Mouse (Mus musculus) lung, postnatal 0 days (tissue): ENCODE measurements around the gene Zfp382. TPM values are rescaled to one million over a fixed set of nuclear protein-coding genes. Genes with fewer than 3 reads are reported as not detected.
A peak's percentile ranks its signal among the peaks of the same experiment; 100 is the strongest.

Experiments used
- ATAC-seq: fragments of 200-750 bp; cut with Nextera tagmentation; 2 replicates; pipeline ENCODE4 v1.8.0; 2017; ENCODE audit warnings: moderate library complexity
- DNase-seq: peaks from one replicate; pipeline ENCODE4 v3.0.0-alpha.2; 2016; ENCODE audit warnings: low spot score
- H3K27ac ChIP-seq: fragments of 300-500 bp; sonication (generic); 2 replicates; pipeline ENCODE4 v1.5.1; 2014; ENCODE audit warnings: antibody characterized with exemption, mild to moderate bottlenecking, low read length, mixed read lengths
- H3K27me3 ChIP-seq: fragments of 300-500 bp; sonication (generic); replicated peaks from 2 replicates; pipeline ENCODE4 v1.6.1; 2014; ENCODE audit warnings: low read length, mixed read lengths; ENCODE audit not compliant: insufficient read depth
- H3K36me3 ChIP-seq: fragments of 300-500 bp; sonication (generic); 2 replicates; pipeline ENCODE4 v1.6.1; 2014; ENCODE audit warnings: low read length, mixed read lengths; ENCODE audit not compliant: insufficient read depth
- H3K4me1 ChIP-seq: fragments of 300-500 bp; sonication (generic); 2 replicates; pipeline ENCODE4 v1.6.1; 2014; ENCODE audit warnings: antibody characterized with exemption, low read depth, low read length, mixed read lengths; ENCODE audit not compliant: insufficient read depth
- H3K4me2 ChIP-seq: fragments of 300-500 bp; sonication (generic); replicated peaks from 2 replicates; pipeline ENCODE4 v1.6.1; 2014; ENCODE audit warnings: low read depth, mild to moderate bottlenecking, low read length, moderate library complexity, mixed read lengths
- H3K4me3 ChIP-seq: fragments of 300-500 bp; sonication (generic); 2 replicates; pipeline ENCODE4 v1.5.1; 2014; ENCODE audit warnings: low read depth, low read length
- H3K9ac ChIP-seq: fragments of 300-500 bp; sonication (generic); replicated peaks from 2 replicates; pipeline ENCODE4 v1.6.1; 2014; ENCODE audit warnings: low read depth, mild to moderate bottlenecking
- H3K9me3 ChIP-seq: fragments of 300-500 bp; sonication (generic); 2 replicates; pipeline ENCODE4 v1.6.1; 2016; ENCODE audit warnings: low read length, mixed read lengths
- CTCF ChIP-seq: IDR thresholded peaks from 2 replicates; pipeline ENCODE4 v1.5.1; 2016; ENCODE audit warnings: antibody characterized with exemption, mild to moderate bottlenecking
- EP300 ChIP-seq: IDR thresholded peaks from 2 replicates; pipeline ENCODE4 v1.6.1; 2016; ENCODE audit warnings: antibody characterized with exemption, mild to moderate bottlenecking, control low read depth
- WGBS: fragments of 180-500 bp; shearing (Covaris S2); extraction: QIAGEN DNeasy Blood & Tissue Kit; methylation state at CpG from one replicate; pipeline ENCODE4 v1.1.7; 2014; 5-methylcytosine and 5-hydroxymethylcytosine counted together
- polyA plus RNA-seq: library from polyadenylated mRNA; unstranded; fragments of >200 nt; fragmentation: Nextera tagmentation; extraction: Ambion mirVana; gene quantifications from 2 replicates; pipeline ENCODE4 v1.2.1, GENCODE M21; 2015

The Zfp382 gene
- polyA plus RNA-seq, 1 experiment from 2014 or later = 3.7 TPM

DNA sequence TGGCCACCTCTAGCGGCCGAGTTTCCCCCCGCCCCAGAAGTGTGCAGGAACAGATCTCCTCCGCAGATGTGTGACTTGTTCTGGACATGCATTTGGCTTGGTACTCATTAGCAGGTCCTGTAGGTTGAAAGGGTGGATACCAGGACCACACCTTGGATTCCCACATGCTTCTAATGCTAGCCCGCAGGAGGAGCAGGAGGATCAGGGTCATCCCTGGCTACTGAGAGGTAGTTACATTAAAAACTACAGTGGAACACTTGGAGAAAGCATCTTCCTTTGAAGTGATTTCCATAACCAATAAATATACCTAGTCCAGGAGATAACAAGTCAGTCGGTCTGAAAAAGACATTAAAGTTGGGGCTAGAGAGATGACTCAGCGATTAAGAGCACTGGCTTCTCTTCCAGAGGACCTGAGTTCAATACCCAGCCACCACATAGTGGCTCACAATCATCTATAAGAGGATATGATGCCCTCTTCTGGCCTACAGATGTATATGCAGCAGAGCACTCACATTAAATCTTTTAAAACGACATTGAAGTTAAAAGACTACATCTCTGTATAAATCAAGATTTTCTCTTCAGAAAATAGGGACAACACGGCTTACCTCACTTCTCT is 30.7 kb upstream of the Zfp382 start:
- no peaks in the 10 kb centered on the region; the same call in 1 of the 2 replicates for H3K36me3 ChIP-seq
- H3K27me3 ChIP-seq = no peaks in the 10 kb centered on the region
- peak overlapping the region; percentile 43; the same call in 1 of the 2 replicates for H3K27ac ChIP-seq
- ATAC-seq (no peak), DNase-seq (peak; percentile 73)
- 0 out of 2 replicates have a peak, but pooled peaks cover 3% of the 10 kb centered on the region for H3K4me1 ChIP-seq
- TF ChIP-seq EP300 (no peak), CTCF (peak; percentile 74)
- no peak overlapping the region for H3K9ac ChIP-seq
- H3K4me3 ChIP-seq = peak overlapping the region; percentile 54
- no peaks in the 10 kb centered on the region for H3K9me3 ChIP-seq
- H3K4me2 ChIP-seq = peak overlapping the region; percentile 81
- 8% methylated on average over 9 of the region's 9 CpGs for WGBS

DNA sequence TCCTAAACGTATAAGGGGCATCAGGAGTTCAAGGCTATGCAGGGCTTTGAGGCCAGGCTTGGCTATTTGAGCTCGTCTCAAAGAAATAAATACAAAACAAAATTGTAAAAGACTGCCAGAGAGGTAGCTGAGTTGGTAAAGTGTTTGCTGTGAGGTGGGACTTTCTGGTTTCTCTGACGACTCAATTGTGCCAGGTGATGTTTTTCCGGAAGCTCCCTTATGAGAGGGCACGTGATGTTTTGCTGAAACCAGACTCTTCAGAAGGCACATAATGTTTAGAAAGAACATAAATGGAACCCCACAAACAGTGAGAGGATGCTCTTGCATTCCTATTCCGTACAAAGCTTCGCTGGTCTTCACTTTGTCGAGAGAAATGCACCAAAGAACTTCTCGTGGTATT is 29.1 kb upstream of the Zfp382 start:
- WGBS = 75% methylated on average over 9 of the region's 9 CpGs
- Histone ChIP-seq H3K4me3 (no peak overlapping the region), H3K9me3 (no peaks in the 10 kb centered on the region), H3K9ac (no peak overlapping the region), H3K27me3 (no peaks in the 10 kb centered on the region), H3K27ac (no peak overlapping the region), H3K4me2 (no peak overlapping the region), H3K36me3 (no peaks in the 10 kb centered on the region), H3K4me1 (0 out of 2 replicates have a peak, but pooled peaks cover 3% of the 10 kb centered on the region)
- no peak for ATAC-seq
- TF ChIP-seq EP300 = no peak
- no peak for TF ChIP-seq CTCF
- DNase-seq = no peak

DNA sequence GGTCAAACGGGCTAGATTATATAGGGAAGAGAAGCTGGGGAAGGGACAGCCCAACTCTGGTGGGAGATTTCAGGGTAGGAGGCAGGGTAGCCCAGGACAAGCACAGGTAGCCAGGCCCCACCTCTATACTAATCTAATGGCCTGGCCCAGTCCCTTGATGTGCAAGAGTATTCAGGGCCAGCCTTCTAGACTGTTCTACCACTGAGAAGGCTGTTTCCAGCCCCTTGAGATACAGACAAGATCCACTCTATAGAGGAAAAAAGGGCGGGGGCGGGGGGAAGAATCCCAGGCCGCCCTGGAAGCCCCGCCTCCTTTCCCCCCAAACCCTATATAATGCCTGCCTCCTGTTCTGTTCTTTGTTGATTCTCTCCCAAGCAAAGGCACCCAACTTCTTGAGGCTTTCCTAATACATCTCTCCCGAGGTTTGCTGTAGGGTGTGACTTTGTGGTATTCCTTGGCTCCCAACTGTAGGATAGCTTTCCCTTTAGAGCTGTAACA is 27.8 kb upstream of the Zfp382 start:
- Histone ChIP-seq H3K4me1 (0 out of 2 replicates have a peak, but pooled peaks cover 3% of the 10 kb centered on the region), H3K9ac (no peak overlapping the region), H3K4me2 (peak overlapping the region; percentile 58), H3K9me3 (no peaks in the 10 kb centered on the region), H3K27me3 (no peaks in the 10 kb centered on the region), H3K4me3 (no peak overlapping the region), H3K27ac (no peak overlapping the region), H3K36me3 (no peaks in the 10 kb centered on the region)
- DNase-seq = no peak
- ATAC-seq = no peak
- TF ChIP-seq EP300 (no peak), CTCF (no peak)
- WGBS = 67% methylated on average over 6 of the region's 6 CpGs

- H3K36me3 ChIP-seq = no peaks in the 10 kb centered on the region
- peak; percentile 49; the same call in 1 of the 2 replicates for TF ChIP-seq EP300
- TF ChIP-seq CTCF = peak; percentile 38
- WGBS = under 1% methylated on average over 26 of the region's 26 CpGs
Measured at GRCm38 (mm10) chr7:30094646-30095429, 26.9 kb upstream of the Zfp382 start, which contains the start of gene Zfp260. TSS of gene Zfp260 (plus strand) at chr7:30094777.

GRCm38 (mm10) chr7:30095551-30096125 is 26.1 kb upstream of the Zfp382 start:
- H3K27me3 ChIP-seq = no peaks in the 10 kb centered on the region
- H3K4me2 ChIP-seq = peak overlapping the region; percentile 58
- TF ChIP-seq EP300 (no peak; the same call in 1 of the 2 replicates), CTCF (no peak)
- H3K4me1 ChIP-seq = no peaks in the 10 kb centered on the region
- H3K27ac ChIP-seq = peak overlapping the region; percentile 93; the same call in 1 of the 2 replicates
- no peaks in the 10 kb centered on the region for H3K36me3 ChIP-seq
- DNase-seq (no peak), ATAC-seq (no peak)
- peak overlapping the region; percentile 76 for H3K4me3 ChIP-seq
- 5% methylated on average over 5 of the region's 5 CpGs for WGBS
- peak overlapping the region; percentile 75; the same call in 1 of the 2 replicates for H3K9ac ChIP-seq
- no peaks in the 10 kb centered on the region for H3K9me3 ChIP-seq

More at GRCm38 (mm10) chr7:30094646-30095429, 26.9 kb upstream of the Zfp382 start, which contains the start of gene Zfp260:
- Histone ChIP-seq H3K27me3 (no peaks in the 10 kb centered on the region), H3K9me3 (no peaks in the 10 kb centered on the region), H3K4me3 (peak within 1 kb of the TSS; percentile 76), H3K4me2 (peak within 1 kb of the TSS; percentile 58), H3K9ac (peak within 1 kb of the TSS; percentile 75), H3K4me1 (no peaks in the 10 kb centered on the region), H3K27ac (peak within 1 kb of the TSS; percentile 93)
- peak; percentile 86 for ATAC-seq
- DNase-seq = peak; percentile 99

GRCm38 (mm10) chr7:30099297-30099696 is 22.4 kb upstream of the Zfp382 start:
- Histone ChIP-seq H3K4me2 (no peak overlapping the region), H3K4me1 (no peaks in the 10 kb centered on the region), H3K36me3 (peaks cover 18% of the 10 kb centered on the region), H3K9me3 (peaks cover 9% of the 10 kb centered on the region; the same call in 1 of the 2 replicates), H3K27ac (no peak overlapping the region), H3K9ac (no peak overlapping the region), H3K27me3 (no peaks in the 10 kb centered on the region), H3K4me3 (no peak overlapping the region)
- 80% methylated on average over 13 of the region's 13 CpGs for WGBS
- no peak for ATAC-seq
- DNase-seq = no peak
- TF ChIP-seq EP300 (no peak), CTCF (no peak)
